Mouse (Mus musculus) midbrain, embryonic 12.5 days (tissue): ENCODE measurements around the gene As3mt. TPM values are rescaled to one million over a fixed set of nuclear protein-coding genes. Genes with fewer than 3 reads are reported as not detected.
A peak's percentile ranks its signal among the peaks of the same experiment; 100 is the strongest.

ENCODE experiments used
- ATAC-seq: fragments of 200-750 bp; cut with Nextera tagmentation; 2 replicates; pipeline ENCODE4 v1.8.0; 2017; ENCODE audit warnings: low read depth, moderate TSS enrichment, moderate library complexity; ENCODE audit not compliant: low FRiP score
- H3K27ac ChIP-seq: fragments of 300-500 bp; sonication (generic); replicated peaks from 2 replicates; pipeline ENCODE4 v1.5.1; 2016; ENCODE audit warnings: mild to moderate bottlenecking
- H3K27me3 ChIP-seq: fragments of 300-500 bp; sonication (generic); 2 replicates; pipeline ENCODE4 v1.6.1; 2016; ENCODE audit warnings: mild to moderate bottlenecking
- H3K36me3 ChIP-seq: fragments of 300-500 bp; sonication (generic); 2 replicates; pipeline ENCODE4 v1.6.1; 2016
- H3K4me1 ChIP-seq: fragments of 300-500 bp; sonication (generic); 2 replicates; pipeline ENCODE4 v1.6.1; 2016
- H3K4me2 ChIP-seq: fragments of 300-500 bp; sonication (generic); replicated peaks from 2 replicates; pipeline ENCODE4 v1.6.1; 2016; ENCODE audit warnings: mild to moderate bottlenecking, moderate library complexity
- H3K4me3 ChIP-seq: fragments of 300-500 bp; sonication (generic); 2 replicates; pipeline ENCODE4 v1.5.1; 2016; ENCODE audit warnings: mild to moderate bottlenecking
- H3K9ac ChIP-seq: fragments of 300-500 bp; sonication (generic); replicated peaks from 2 replicates; pipeline ENCODE4 v1.6.1; 2016; ENCODE audit warnings: mild to moderate bottlenecking, moderate library complexity
- H3K9me3 ChIP-seq: fragments of 300-500 bp; sonication (generic); 2 replicates; pipeline ENCODE4 v1.6.1; 2016; ENCODE audit warnings: mild to moderate bottlenecking
- WGBS: fragments of 180-500 bp; shearing (Covaris S2); methylation state at CpG from one replicate; pipeline ENCODE4 v1.1.7; 2016; 5-methylcytosine and 5-hydroxymethylcytosine counted together
- polyA plus RNA-seq: library from polyadenylated mRNA; unstranded; fragments of >200 nt; fragmentation: Nextera tagmentation; extraction: Ambion mirVana; gene quantifications from 2 replicates; pipeline ENCODE4 v1.2.1, GENCODE M21; 2016

The As3mt gene
- polyA plus RNA-seq: 27.0 and 29.9 TPM in 2 replicates

- peaks cover 12% of the 10 kb centered on the region for H3K4me1 ChIP-seq
- H3K27ac ChIP-seq: 0 out of 2 replicates have a peak within 1 kb of the TSS, but pooled peaks have one; percentile 12
- H3K4me3 ChIP-seq: peak within 1 kb of the TSS; percentile 50
- H3K9me3 ChIP-seq: no peaks in the 10 kb centered on the region
- H3K27me3 ChIP-seq: no peaks in the 10 kb centered on the region
- peak within 1 kb of the TSS; percentile 53 for H3K9ac ChIP-seq
- H3K36me3 ChIP-seq: no peaks in the 10 kb centered on the region
- 15% methylated on average over 31 of the region's 31 CpGs for WGBS
- ATAC-seq: peak; percentile 58; the same call in 1 of the 2 replicates
- H3K4me2 ChIP-seq: peak within 1 kb of the TSS; percentile 67
These were observed at the start of gene As3mt for GRCm38 (mm10) chr19:46707296-46708151. TSS of gene As3mt (plus strand) at chr19:46707458.

GRCm38 (mm10) chr19:46658348-46658747 lies 48.9 kb upstream of the As3mt start:
- no peaks in the 10 kb centered on the region for H3K27me3 ChIP-seq
- H3K9ac ChIP-seq: no peak overlapping the region
- peaks cover 40% of the 10 kb centered on the region for H3K36me3 ChIP-seq
- 94% methylated on average over 7 of the region's 7 CpGs for WGBS
- no peak overlapping the region for H3K4me3 ChIP-seq
- H3K9me3 ChIP-seq: no peaks in the 10 kb centered on the region
- ATAC-seq: no peak
- no peak overlapping the region for H3K27ac ChIP-seq
- H3K4me1 ChIP-seq: no peaks in the 10 kb centered on the region
- no peak overlapping the region for H3K4me2 ChIP-seq

- Histone ChIP-seq H3K4me3 (no peak overlapping the region), H3K4me2 (no peak overlapping the region), H3K27ac (no peak overlapping the region), H3K9ac (no peak overlapping the region), H3K27me3 (no peaks in the 10 kb centered on the region), H3K9me3 (no peaks in the 10 kb centered on the region), H3K36me3 (peaks cover 35% of the 10 kb centered on the region), H3K4me1 (no peaks in the 10 kb centered on the region)
- 86% methylated on average over 9 of the region's 9 CpGs for WGBS
- no peak for ATAC-seq
These were observed 48.4 kb upstream of the As3mt start for GRCm38 (mm10) chr19:46658851-46659250.

DNA sequence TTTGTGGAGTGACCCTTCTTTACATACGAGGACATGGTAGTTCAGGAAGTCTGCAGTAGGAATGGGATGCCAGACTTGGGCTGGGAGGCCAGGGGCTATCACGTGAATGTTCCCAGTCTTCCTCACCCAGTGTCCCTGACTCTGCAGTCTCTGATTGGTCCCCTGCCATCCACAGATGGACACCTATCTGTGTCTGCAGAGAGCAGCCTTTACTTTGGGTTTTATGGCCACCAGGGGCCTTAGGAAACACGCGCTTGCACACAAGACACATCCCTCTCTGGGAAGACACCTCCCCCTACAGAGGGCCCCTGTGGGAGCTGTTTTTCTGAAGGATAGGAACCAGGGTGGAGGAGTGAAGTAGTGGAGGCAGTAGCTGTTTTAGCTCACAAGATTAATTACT lies 45.7 kb upstream of the As3mt start:
- WGBS: 75% methylated on average over 4 of the region's 4 CpGs

GRCm38 (mm10) chr19:46662214-46662613 lies 45.0 kb upstream of the As3mt start:
- Histone ChIP-seq H3K9ac (no peak overlapping the region), H3K4me3 (no peak overlapping the region), H3K9me3 (no peaks in the 10 kb centered on the region), H3K36me3 (peaks cover 1% of the 10 kb centered on the region; the same call in 1 of the 2 replicates), H3K4me2 (no peak overlapping the region), H3K27ac (no peak overlapping the region), H3K27me3 (no peaks in the 10 kb centered on the region), H3K4me1 (peaks cover 9% of the 10 kb centered on the region)
- WGBS: 85% methylated on average over 8 of the region's 8 CpGs
- ATAC-seq: no peak

More for the DNA sequence above, 45.7 kb upstream of the As3mt start:
- no peak overlapping the region for H3K9ac ChIP-seq
- peaks cover 9% of the 10 kb centered on the region for H3K4me1 ChIP-seq
- no peak for ATAC-seq
- H3K27me3 ChIP-seq: no peaks in the 10 kb centered on the region
- H3K4me3 ChIP-seq: no peak overlapping the region
- H3K27ac ChIP-seq: no peak overlapping the region
- H3K36me3 ChIP-seq: peaks cover 8% of the 10 kb centered on the region
- H3K9me3 ChIP-seq: no peaks in the 10 kb centered on the region
- H3K4me2 ChIP-seq: no peak overlapping the region

GRCm38 (mm10) chr19:46662784-46663183 lies 44.5 kb upstream of the As3mt start:
- no peaks in the 10 kb centered on the region for H3K36me3 ChIP-seq
- H3K4me1 ChIP-seq: peaks cover 9% of the 10 kb centered on the region
- no peak overlapping the region for H3K9ac ChIP-seq
- no peak overlapping the region for H3K4me2 ChIP-seq
- WGBS: 81% methylated on average over 6 of the region's 6 CpGs
- H3K27ac ChIP-seq: no peak overlapping the region
- no peaks in the 10 kb centered on the region for H3K27me3 ChIP-seq
- no peak for ATAC-seq
- no peak overlapping the region for H3K4me3 ChIP-seq
- no peaks in the 10 kb centered on the region for H3K9me3 ChIP-seq

DNA sequence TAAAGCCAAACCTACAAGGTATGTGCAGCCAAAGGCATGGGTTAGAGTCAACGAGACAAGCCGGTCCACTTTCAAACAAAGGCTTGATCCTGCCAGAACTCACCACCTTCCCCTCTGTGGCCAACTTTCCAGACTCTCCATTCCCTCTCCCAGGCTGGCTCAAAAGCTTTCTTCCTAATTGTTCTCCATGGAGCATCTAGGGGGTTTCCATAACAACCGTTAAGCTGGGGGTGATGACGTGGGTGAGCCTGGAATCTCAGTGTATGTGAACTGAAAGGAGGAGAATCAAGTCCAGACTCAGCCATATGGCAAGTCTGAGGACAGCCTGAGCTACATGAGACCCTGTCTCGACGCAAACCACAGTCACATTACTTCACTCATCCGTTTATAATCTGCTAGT lies 41.8 kb upstream of the As3mt start:
- WGBS: 42% methylated on average over 7 of the region's 7 CpGs
- H3K4me2 ChIP-seq: no peak overlapping the region
- no peaks in the 10 kb centered on the region for H3K9me3 ChIP-seq
- no peaks in the 10 kb centered on the region for H3K36me3 ChIP-seq
- H3K27me3 ChIP-seq: peaks cover 6% of the 10 kb centered on the region; the same call in 1 of the 2 replicates
- peak; percentile 54 for ATAC-seq
- no peak overlapping the region for H3K27ac ChIP-seq
- no peak overlapping the region for H3K9ac ChIP-seq
- H3K4me1 ChIP-seq: peaks cover 9% of the 10 kb centered on the region
- H3K4me3 ChIP-seq: no peak overlapping the region

DNA sequence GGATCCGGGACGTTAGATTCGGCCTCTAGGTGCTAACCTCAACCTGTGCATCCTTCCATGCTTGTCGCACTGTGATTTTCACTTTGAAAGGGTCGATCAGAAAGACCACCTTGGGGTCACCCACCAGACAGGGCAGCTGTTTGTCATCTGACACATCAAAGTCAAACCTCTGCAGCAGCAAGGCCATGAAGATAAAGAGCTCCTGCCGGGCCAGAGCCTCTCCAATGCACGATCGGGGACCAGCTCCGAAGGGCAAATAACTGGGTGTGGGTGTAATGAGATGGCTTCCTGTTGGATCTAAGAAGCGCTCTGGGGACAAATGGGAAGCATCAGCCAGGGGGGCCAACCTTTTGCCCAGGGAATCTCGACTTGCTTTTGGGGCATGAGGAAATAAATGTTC lies 40.0 kb upstream of the As3mt start:
- Histone ChIP-seq H3K4me3 (no peak overlapping the region), H3K9ac (no peak overlapping the region), H3K4me2 (no peak overlapping the region), H3K36me3 (no peaks in the 10 kb centered on the region), H3K9me3 (no peaks in the 10 kb centered on the region), H3K27me3 (peaks cover 14% of the 10 kb centered on the region; the same call in 1 of the 2 replicates), H3K4me1 (peaks cover 9% of the 10 kb centered on the region), H3K27ac (no peak overlapping the region)
- 65% methylated on average over 11 of the region's 11 CpGs for WGBS
- ATAC-seq: no peak

- no peak for ATAC-seq
- H3K36me3 ChIP-seq: no peaks in the 10 kb centered on the region
- H3K9me3 ChIP-seq: no peaks in the 10 kb centered on the region
- H3K4me3 ChIP-seq: no peak overlapping the region
- H3K9ac ChIP-seq: no peak overlapping the region
- 88% methylated on average over 10 of the region's 10 CpGs for WGBS
- H3K4me1 ChIP-seq: peaks cover 9% of the 10 kb centered on the region
- H3K27ac ChIP-seq: no peak overlapping the region
- H3K27me3 ChIP-seq: peaks cover 16% of the 10 kb centered on the region; the same call in 1 of the 2 replicates
- H3K4me2 ChIP-seq: no peak overlapping the region
These were observed 39.0 kb upstream of the As3mt start for GRCm38 (mm10) chr19:46668263-46668662.

GRCm38 (mm10) chr19:46669802-46670201 lies 37.5 kb upstream of the As3mt start:
- H3K36me3 ChIP-seq: no peaks in the 10 kb centered on the region
- H3K9me3 ChIP-seq: no peaks in the 10 kb centered on the region
- H3K9ac ChIP-seq: no peak overlapping the region
- ATAC-seq: no peak
- peaks cover 16% of the 10 kb centered on the region; the same call in 1 of the 2 replicates for H3K27me3 ChIP-seq
- H3K4me1 ChIP-seq: peaks cover 9% of the 10 kb centered on the region
- 86% methylated on average over 5 of the region's 5 CpGs for WGBS
- no peak overlapping the region for H3K4me2 ChIP-seq
- H3K4me3 ChIP-seq: no peak overlapping the region
- H3K27ac ChIP-seq: no peak overlapping the region

GRCm38 (mm10) chr19:46670691-46671090 lies 36.6 kb upstream of the As3mt start:
- Histone ChIP-seq H3K9ac (no peak overlapping the region), H3K27me3 (peaks cover 16% of the 10 kb centered on the region; the same call in 1 of the 2 replicates), H3K36me3 (no peaks in the 10 kb centered on the region), H3K9me3 (no peaks in the 10 kb centered on the region), H3K4me1 (peaks cover 2% of the 10 kb centered on the region), H3K4me3 (no peak overlapping the region), H3K27ac (no peak overlapping the region), H3K4me2 (no peak overlapping the region)
- ATAC-seq: 0 out of 2 replicates have a peak, but pooled peaks have one; percentile 54
- WGBS: 31% methylated on average over 13 of the region's 13 CpGs

- Histone ChIP-seq H3K9ac (no peak within 1 kb of the TSS), H3K4me3 (no peak within 1 kb of the TSS), H3K27me3 (peaks cover 16% of the 10 kb centered on the region; the same call in 1 of the 2 replicates), H3K4me1 (no peaks in the 10 kb centered on the region), H3K36me3 (no peaks in the 10 kb centered on the region), H3K4me2 (no peak within 1 kb of the TSS), H3K9me3 (no peaks in the 10 kb centered on the region), H3K27ac (no peak within 1 kb of the TSS)
- 77% methylated on average over 5 of the region's 5 CpGs for WGBS
- ATAC-seq: no peak
These were observed 34.4 kb upstream of the As3mt start, which contains the start of gene Cyp17a1 for GRCm38 (mm10) chr19:46672766-46673418. TSS of gene Cyp17a1 (minus strand) at chr19:46673172.
